ENCODE assay signal across 30 mouse cellular contexts in the genomic region with DNA sequence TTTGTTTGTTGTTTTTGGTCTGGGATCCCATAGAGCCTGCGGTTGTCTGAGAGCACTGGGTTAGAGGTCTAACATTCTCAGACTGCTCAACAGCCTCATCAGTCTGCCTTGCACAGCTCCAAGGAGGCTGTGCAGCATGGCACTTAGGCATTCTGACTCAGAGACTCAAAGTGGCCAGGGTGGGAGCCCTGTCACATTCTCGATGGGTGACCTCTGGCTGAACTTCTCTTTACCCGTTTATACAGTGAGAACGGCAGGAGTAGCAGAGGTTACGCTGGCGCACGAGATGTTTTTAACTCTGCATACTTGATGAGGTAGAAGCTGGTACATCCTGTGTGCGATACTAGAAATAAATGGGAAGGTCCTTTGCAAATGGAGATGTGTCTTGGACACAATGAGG. TPM values are rescaled to one million over a fixed set of nuclear protein-coding genes. Genes with fewer than 3 reads are reported as not detected.
"Had no signal": no experiment of that assay in that cellular context is flagged by ENCODE, and none has a peak within 500 bp of the region (broad histone marks: within the 10 kb centered on the region; RNA-seq: fewer than 3 reads in every experiment).

No protein-coding gene starts in this region.

- ATAC-seq: hindbrain, embryonic 16.5 days; inflammation-experienced regulatory T-cells, adult 6 months; intestine, embryonic 15.5 days; intestine, postnatal 0 days had no signal

- H3K27me3 ChIP-seq: intestine, embryonic 15.5 days had no signal

- H3K4me3 ChIP-seq: heart, embryonic 13.5 days; hindbrain, embryonic 10.5 days; hindbrain, embryonic 12.5 days; intestine, embryonic 15.5 days; kidney, embryonic 15.5 days; layer of hippocampus, adult 2 months; left cerebral cortex, adult 2 months; limb, embryonic 10.5 days; limb, embryonic 12.5 days; liver, embryonic 13.5 days; liver, embryonic 15.5 days had no signal

- H3K27ac ChIP-seq: heart, embryonic 13.5 days; hindbrain, embryonic 10.5 days; hindbrain, embryonic 12.5 days; hindbrain, embryonic 14.5 days; intestine, embryonic 15.5 days; kidney, embryonic 15.5 days; layer of hippocampus, adult 2 months; left cerebral cortex, adult 2 months; limb, embryonic 10.5 days; limb, embryonic 12.5 days; liver, embryonic 13.5 days; liver, embryonic 15.5 days had no signal

- H3K9me3 ChIP-seq: heart, embryonic 13.5 days; hindbrain, embryonic 10.5 days; hindbrain, embryonic 12.5 days; intestine, embryonic 15.5 days; kidney, embryonic 15.5 days; limb, embryonic 10.5 days; limb, embryonic 12.5 days; liver, embryonic 13.5 days; liver, embryonic 15.5 days had no signal

- DNase-seq: gastrocnemius, postnatal 14 days; gastrocnemius, postnatal 36 days; heart, adult 18-20 months; heart, postnatal 14 days; heart, postnatal 4 days; kidney, adult 18-20 months; kidney, adult 8-10 months; kidney, postnatal 10 days; kidney, postnatal 25 days; kidney, postnatal 4 days; liver; liver, embryonic 13.5 days had no signal

- H3K4me2 ChIP-seq: heart, embryonic 11.5 days; heart, embryonic 13.5 days; hindbrain, embryonic 12.5 days; hindbrain, embryonic 14.5 days; intestine, embryonic 15.5 days; kidney, embryonic 15.5 days; limb, embryonic 12.5 days; liver, embryonic 11.5 days; liver, embryonic 13.5 days; liver, embryonic 15.5 days had no signal

- H3K9ac ChIP-seq: heart, embryonic 13.5 days; hindbrain, embryonic 12.5 days; hindbrain, embryonic 14.5 days; intestine, embryonic 15.5 days; kidney, embryonic 15.5 days; limb, embryonic 12.5 days; liver, embryonic 13.5 days; liver, embryonic 15.5 days had no signal

- H3K4me1 ChIP-seq: hindbrain, embryonic 10.5 days; hindbrain, embryonic 12.5 days; intestine, embryonic 15.5 days; kidney, embryonic 15.5 days; limb, embryonic 10.5 days; limb, embryonic 12.5 days; liver, embryonic 13.5 days had no signal

- H3K36me3 ChIP-seq: heart, embryonic 13.5 days; hindbrain, embryonic 10.5 days; hindbrain, embryonic 12.5 days; intestine, embryonic 15.5 days; kidney, embryonic 15.5 days; limb, embryonic 10.5 days; limb, embryonic 12.5 days; liver, embryonic 13.5 days; liver, embryonic 15.5 days had no signal

RNA-seq across cellular contexts. Expression of a gene that starts 5.6 kb away (rescaled TPM):
- total RNA-seq: gastrocnemius, adult 18-20 months; gastrocnemius, postnatal 14 days; gastrocnemius, postnatal 36 days; heart, adult 18-20 months; heart, postnatal 14 days; heart, postnatal 4 days had no signal
- polyA plus RNA-seq: heart, embryonic 11.5 days; heart, embryonic 13.5 days; inflammation-experienced regulatory T-cells, adult 6 months; intestine, embryonic 15.5 days; intestine, postnatal 0 days; limb, embryonic 10.5 days; limb, embryonic 12.5 days; liver, embryonic 11.5 days had no signal

RNA-seq across cellular contexts. Expression of a gene that starts 36.9 kb away (rescaled TPM):
- total RNA-seq: gastrocnemius, adult 18-20 months; gastrocnemius, adult 8-10 months had no signal
